Mouse (Mus musculus): Measurements from ENCODE around the gene Dnah14. TPM values are rescaled to one million over a fixed set of nuclear protein-coding genes. Genes with fewer than 3 reads are reported as not detected.
A peak's percentile ranks its signal among the peaks of the same experiment; 100 is the strongest.

The Dnah14 gene
- polyA plus RNA-seq, 1 experiment from 2014 or later = 1.8 TPM

- Histone ChIP-seq H3K4me3 (ENCODE audit: low read length) (no peak overlapping the region), H3K27me3 (ENCODE audit: control insufficient read depth, insufficient read depth, low read length) (no peaks in the 10 kb centered on the region), H3K9me3 (ENCODE audit: control insufficient read depth, low read length) (no peaks in the 10 kb centered on the region), H3K27ac (ENCODE audit: low read depth, low read length) (no peak overlapping the region), H3K4me2 (replicated peaks; ENCODE audit: low read depth, low read length) (no peak overlapping the region), H3K36me3 (ENCODE audit: control insufficient read depth, insufficient read depth, low read length) (no peaks in the 10 kb centered on the region), H3K9ac (ENCODE audit: low read depth, low read length) (no peak overlapping the region), H3K4me1 (ENCODE audit: control insufficient read depth, insufficient read depth, low read length) (no peaks in the 10 kb centered on the region)
- ATAC-seq (ENCODE audit: low FRiP score, low TSS enrichment) = no peak
- 67% methylated on average over 8 of the region's 8 CpGs for WGBS
Observed at GRCm38 (mm10) chr1:181583152-181583551, 6.8 kb downstream of the Dnah14 start.

DNA sequence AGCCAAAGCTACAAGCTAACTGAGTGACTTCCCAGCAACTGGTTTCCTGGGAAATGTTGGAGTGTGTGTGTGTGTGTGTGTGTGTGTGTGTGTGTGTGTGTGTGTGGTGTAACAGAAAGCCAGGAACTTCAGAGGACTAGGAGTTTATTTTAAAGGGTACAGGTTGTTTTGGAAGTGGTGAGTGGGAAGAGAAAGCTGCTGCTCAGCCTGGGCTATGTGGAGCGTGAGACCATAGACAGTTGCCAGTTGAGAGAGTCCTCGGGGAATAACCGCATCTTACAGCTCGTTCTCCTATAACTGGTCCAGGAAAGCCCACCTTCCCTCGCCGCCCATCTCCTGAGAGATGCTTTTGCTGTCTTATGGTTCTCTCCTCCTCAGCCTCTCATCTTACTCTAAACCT, 12.8 kb downstream of the Dnah14 start:
- no peak for ATAC-seq (ENCODE audit: low FRiP score, low TSS enrichment)
- H3K4me1 ChIP-seq (ENCODE audit: control insufficient read depth, insufficient read depth, low read length) = no peaks in the 10 kb centered on the region

DNA sequence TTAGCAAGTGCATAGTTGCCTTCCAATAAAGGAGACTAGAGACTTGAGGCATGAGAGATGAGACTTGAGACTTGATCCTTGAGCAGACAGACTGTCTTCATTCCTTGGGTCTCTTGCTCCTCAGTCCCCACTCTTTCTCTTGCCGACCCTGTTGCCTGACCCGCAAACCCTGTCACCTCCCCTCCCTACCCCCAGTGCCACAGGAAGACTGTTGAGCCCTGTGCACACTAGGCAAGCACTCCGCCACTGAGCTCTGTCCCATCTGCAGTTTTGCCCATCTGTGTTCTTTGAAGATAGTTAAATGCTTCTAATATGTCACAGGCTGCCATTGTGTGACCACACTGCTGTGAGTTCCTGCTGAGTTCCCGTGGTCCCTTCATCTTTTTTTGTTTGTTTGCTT, 23.0 kb downstream of the Dnah14 start:
- H3K27ac ChIP-seq (ENCODE audit: low read depth, low read length) = no peak overlapping the region
- no peaks in the 10 kb centered on the region for H3K4me1 ChIP-seq (ENCODE audit: control insufficient read depth, insufficient read depth, low read length)
- H3K4me2 ChIP-seq (replicated peaks; ENCODE audit: low read depth, low read length) = no peak overlapping the region
- no peak overlapping the region for H3K4me3 ChIP-seq (ENCODE audit: low read length)
- H3K9ac ChIP-seq (ENCODE audit: low read depth, low read length) = no peak overlapping the region
- H3K9me3 ChIP-seq (ENCODE audit: control insufficient read depth, low read length) = no peaks in the 10 kb centered on the region
- no peaks in the 10 kb centered on the region for H3K27me3 ChIP-seq (ENCODE audit: control insufficient read depth, insufficient read depth, low read length)
- ATAC-seq (ENCODE audit: low FRiP score, low TSS enrichment) = no peak
- 54% methylated on average over 4 of the region's 4 CpGs for WGBS
- H3K36me3 ChIP-seq (ENCODE audit: control insufficient read depth, insufficient read depth, low read length) = no peaks in the 10 kb centered on the region

More for the DNA sequence above, 12.8 kb downstream of the Dnah14 start:
- 88% methylated on average over 6 of the region's 6 CpGs for WGBS
- no peaks in the 10 kb centered on the region for H3K27me3 ChIP-seq (ENCODE audit: control insufficient read depth, insufficient read depth, low read length)
- H3K9ac ChIP-seq (ENCODE audit: low read depth, low read length) = no peak overlapping the region
- H3K4me3 ChIP-seq (ENCODE audit: low read length) = no peak overlapping the region
- no peak overlapping the region for H3K27ac ChIP-seq (ENCODE audit: low read depth, low read length)
- H3K36me3 ChIP-seq (ENCODE audit: control insufficient read depth, insufficient read depth, low read length) = no peaks in the 10 kb centered on the region
- H3K4me2 ChIP-seq (replicated peaks; ENCODE audit: low read depth, low read length) = no peak overlapping the region
- no peaks in the 10 kb centered on the region for H3K9me3 ChIP-seq (ENCODE audit: control insufficient read depth, low read length)

- Histone ChIP-seq H3K9me3 (ENCODE audit: control insufficient read depth, low read length) (no peaks in the 10 kb centered on the region), H3K4me3 (ENCODE audit: low read length) (no peak overlapping the region), H3K4me1 (ENCODE audit: control insufficient read depth, insufficient read depth, low read length) (0 out of 2 replicates have a peak, but pooled peaks cover 5% of the 10 kb centered on the region), H3K27me3 (ENCODE audit: control insufficient read depth, insufficient read depth, low read length) (no peaks in the 10 kb centered on the region), H3K27ac (ENCODE audit: low read depth, low read length) (no peak overlapping the region), H3K4me2 (replicated peaks; ENCODE audit: low read depth, low read length) (no peak overlapping the region), H3K9ac (ENCODE audit: low read depth, low read length) (no peak overlapping the region), H3K36me3 (ENCODE audit: control insufficient read depth, insufficient read depth, low read length) (no peaks in the 10 kb centered on the region)
- ATAC-seq (ENCODE audit: low FRiP score, low TSS enrichment) = no peak
- WGBS = 63% methylated on average over 3 of the region's 3 CpGs
Observed at GRCm38 (mm10) chr1:181611118-181611517, 34.8 kb downstream of the Dnah14 start.

DNA sequence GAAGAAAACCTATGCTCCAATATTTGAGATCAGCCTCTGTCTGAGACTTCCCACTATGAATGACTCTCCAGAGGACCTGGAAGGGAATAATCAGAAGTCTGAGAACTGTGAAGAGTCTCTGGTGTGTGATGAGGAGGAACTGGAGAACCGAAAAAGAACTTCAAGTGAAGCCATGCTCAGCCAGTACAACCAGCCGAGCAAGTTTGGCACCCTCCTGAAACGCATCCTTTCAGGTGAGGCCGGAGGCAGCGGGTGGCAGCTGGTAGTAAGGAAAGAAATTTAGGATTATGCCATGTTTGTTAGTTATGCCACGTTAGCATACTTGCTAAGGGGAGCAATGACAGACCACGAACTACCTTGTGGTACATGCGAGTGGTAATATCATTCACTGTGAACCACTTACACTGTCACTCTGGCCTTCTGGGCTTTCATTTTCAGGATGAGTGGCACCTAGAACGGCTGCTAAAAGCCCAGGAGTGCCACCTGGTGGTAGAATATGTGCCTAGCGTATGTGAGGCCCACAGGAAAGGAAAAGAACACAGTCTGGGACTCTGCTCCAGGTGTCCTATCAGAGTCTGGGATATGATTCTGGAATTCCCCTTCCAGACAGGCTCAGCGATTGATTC, 39.6 kb downstream of the Dnah14 start:
- no peak overlapping the region for H3K4me3 ChIP-seq (ENCODE audit: low read length)
- no peak overlapping the region for H3K4me2 ChIP-seq (replicated peaks; ENCODE audit: low read depth, low read length)
- H3K4me1 ChIP-seq (ENCODE audit: control insufficient read depth, insufficient read depth, low read length) = 0 out of 2 replicates have a peak, but pooled peaks cover 4% of the 10 kb centered on the region
- ATAC-seq (ENCODE audit: low FRiP score, low TSS enrichment) = 0 out of 2 replicates have a peak, but pooled peaks have one; percentile 46
- H3K27me3 ChIP-seq (ENCODE audit: control insufficient read depth, insufficient read depth, low read length) = no peaks in the 10 kb centered on the region
- WGBS = 41% methylated on average over 11 of the region's 11 CpGs
- no peaks in the 10 kb centered on the region for H3K9me3 ChIP-seq (ENCODE audit: control insufficient read depth, low read length)
- no peaks in the 10 kb centered on the region for H3K36me3 ChIP-seq (ENCODE audit: control insufficient read depth, insufficient read depth, low read length)
- no peak overlapping the region for H3K9ac ChIP-seq (ENCODE audit: low read depth, low read length)
- no peak overlapping the region for H3K27ac ChIP-seq (ENCODE audit: low read depth, low read length)

DNA sequence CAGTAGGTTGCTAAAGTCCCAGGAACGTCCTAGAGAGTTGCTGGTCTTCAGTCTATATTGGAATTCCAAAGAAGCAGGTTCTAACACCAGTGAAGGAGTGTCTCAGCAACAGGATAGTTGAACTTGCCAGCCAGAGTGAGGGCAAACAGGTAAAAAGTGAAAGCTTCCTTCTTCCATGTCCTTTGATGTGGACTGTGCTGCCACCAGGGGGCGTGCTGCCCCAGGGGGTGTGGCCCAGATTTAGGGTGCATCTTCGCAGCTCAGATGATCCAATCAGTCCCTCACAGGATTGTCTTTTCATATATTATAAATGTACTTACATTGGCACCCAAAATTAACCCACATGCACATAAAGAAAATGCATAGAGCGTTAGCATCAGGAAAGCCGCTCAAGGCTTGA, 41.0 kb downstream of the Dnah14 start:
- Histone ChIP-seq H3K36me3 (ENCODE audit: control insufficient read depth, insufficient read depth, low read length) (no peaks in the 10 kb centered on the region), H3K4me2 (replicated peaks; ENCODE audit: low read depth, low read length) (no peak overlapping the region), H3K9ac (ENCODE audit: low read depth, low read length) (no peak overlapping the region), H3K4me1 (ENCODE audit: control insufficient read depth, insufficient read depth, low read length) (no peaks in the 10 kb centered on the region), H3K27ac (ENCODE audit: low read depth, low read length) (no peak overlapping the region), H3K9me3 (ENCODE audit: control insufficient read depth, low read length) (no peaks in the 10 kb centered on the region), H3K4me3 (ENCODE audit: low read length) (no peak overlapping the region), H3K27me3 (ENCODE audit: control insufficient read depth, insufficient read depth, low read length) (no peaks in the 10 kb centered on the region)
- ATAC-seq (ENCODE audit: low FRiP score, low TSS enrichment) = no peak
- WGBS = 53% methylated on average over 5 of the region's 5 CpGs

DNA sequence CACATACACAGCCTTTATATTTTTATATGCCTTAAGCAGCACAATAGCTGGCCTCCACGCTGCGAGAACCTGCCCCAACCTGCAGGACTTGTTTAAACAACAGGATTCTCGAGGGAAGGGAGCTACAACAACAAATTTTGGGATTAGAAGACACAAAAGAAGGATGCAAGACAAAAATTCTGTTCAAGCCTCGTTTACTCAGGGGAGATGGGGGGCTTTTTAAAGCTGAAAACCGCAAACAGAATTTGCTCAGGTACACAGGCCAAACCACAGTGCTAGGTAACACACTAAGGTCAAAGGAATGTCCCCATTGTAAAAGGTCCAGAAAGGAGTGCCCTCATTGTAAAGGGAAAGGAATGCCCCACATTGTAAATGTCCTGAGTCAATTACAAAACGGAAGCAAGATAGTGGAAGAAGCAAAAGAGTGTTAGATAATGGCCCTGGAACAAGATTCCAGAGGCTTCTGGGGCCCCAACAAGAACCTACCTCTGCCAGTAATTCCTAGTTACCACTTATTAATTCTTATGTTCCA, 46.9 kb downstream of the Dnah14 start:
- Histone ChIP-seq H3K27ac (ENCODE audit: low read depth, low read length) (no peak overlapping the region), H3K9me3 (ENCODE audit: control insufficient read depth, low read length) (no peaks in the 10 kb centered on the region), H3K9ac (ENCODE audit: low read depth, low read length) (no peak overlapping the region), H3K4me2 (replicated peaks; ENCODE audit: low read depth, low read length) (no peak overlapping the region), H3K4me3 (ENCODE audit: low read length) (no peak overlapping the region), H3K36me3 (ENCODE audit: control insufficient read depth, insufficient read depth, low read length) (no peaks in the 10 kb centered on the region), H3K27me3 (ENCODE audit: control insufficient read depth, insufficient read depth, low read length) (no peaks in the 10 kb centered on the region), H3K4me1 (ENCODE audit: control insufficient read depth, insufficient read depth, low read length) (no peaks in the 10 kb centered on the region)
- ATAC-seq (ENCODE audit: low FRiP score, low TSS enrichment) = no peak
- 68% methylated on average over 6 of the region's 6 CpGs for WGBS

DNA sequence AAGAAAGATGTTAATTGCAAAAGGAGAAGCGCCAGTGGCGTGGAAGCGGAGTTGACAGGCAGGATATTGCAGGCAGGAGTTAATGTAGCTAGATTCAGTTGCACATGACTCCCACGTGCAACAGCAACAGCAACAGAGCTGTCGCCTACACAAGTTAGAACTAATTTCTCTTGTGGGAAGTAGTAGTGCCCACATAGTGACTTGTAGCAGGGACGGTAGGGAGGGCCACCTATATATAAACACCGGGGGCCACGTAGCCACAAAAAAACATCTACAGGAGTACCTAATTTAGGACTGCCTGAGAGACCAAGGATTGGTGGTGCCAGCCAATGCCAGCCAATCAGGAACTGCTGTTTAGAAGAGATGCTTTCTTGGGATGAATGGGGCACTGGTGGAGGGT, 48.5 kb downstream of the Dnah14 start:
- Histone ChIP-seq H3K4me1 (ENCODE audit: control insufficient read depth, insufficient read depth, low read length) (no peaks in the 10 kb centered on the region), H3K36me3 (ENCODE audit: control insufficient read depth, insufficient read depth, low read length) (no peaks in the 10 kb centered on the region), H3K9ac (ENCODE audit: low read depth, low read length) (no peak overlapping the region), H3K9me3 (ENCODE audit: control insufficient read depth, low read length) (no peaks in the 10 kb centered on the region), H3K27me3 (ENCODE audit: control insufficient read depth, insufficient read depth, low read length) (no peaks in the 10 kb centered on the region), H3K4me3 (ENCODE audit: low read length) (no peak overlapping the region), H3K4me2 (replicated peaks; ENCODE audit: low read depth, low read length) (no peak overlapping the region), H3K27ac (ENCODE audit: low read depth, low read length) (no peak overlapping the region)
- 81% methylated on average over 8 of the region's 8 CpGs for WGBS
- no peak for ATAC-seq (ENCODE audit: low FRiP score, low TSS enrichment)

GRCm38 (mm10) chr1:181628276-181628675, 51.9 kb downstream of the Dnah14 start:
- H3K4me3 ChIP-seq (ENCODE audit: low read length) = no peak overlapping the region
- H3K27ac ChIP-seq (ENCODE audit: low read depth, low read length) = no peak overlapping the region
- no peak overlapping the region for H3K9ac ChIP-seq (ENCODE audit: low read depth, low read length)
- H3K4me1 ChIP-seq (ENCODE audit: control insufficient read depth, insufficient read depth, low read length) = no peaks in the 10 kb centered on the region
- no peaks in the 10 kb centered on the region for H3K27me3 ChIP-seq (ENCODE audit: control insufficient read depth, insufficient read depth, low read length)
- H3K36me3 ChIP-seq (ENCODE audit: control insufficient read depth, insufficient read depth, low read length) = no peaks in the 10 kb centered on the region
- no peaks in the 10 kb centered on the region for H3K9me3 ChIP-seq (ENCODE audit: control insufficient read depth, low read length)
- H3K4me2 ChIP-seq (replicated peaks; ENCODE audit: low read depth, low read length) = no peak overlapping the region
- 68% methylated on average over 6 of the region's 6 CpGs for WGBS
- no peak for ATAC-seq (ENCODE audit: low FRiP score, low TSS enrichment)

Measured in kidney, embryonic 14.5 days (tissue).